ENCODE assay signal across 16 mouse cellular contexts in genomic region chr2:94932115-94932514, GRCm38 (mm10).
"Had no signal": no experiment of that assay in that cellular context is flagged by ENCODE, and none has a peak within 500 bp of the region (broad histone marks: within the 10 kb centered on the region; RNA-seq: fewer than 3 reads in every experiment).

No protein-coding gene starts in this region.

- H3K27ac ChIP-seq: liver, embryonic 14.5 days; midbrain, embryonic 10.5 days; midbrain, embryonic 12.5 days; stomach, embryonic 15.5 days; stomach, postnatal 0 days had no signal

- H3K9ac ChIP-seq: liver, embryonic 14.5 days; lung, embryonic 14.5 days; midbrain, embryonic 12.5 days; stomach, embryonic 15.5 days had no signal

- H3K27me3 ChIP-seq: midbrain, embryonic 12.5 days; stomach, embryonic 15.5 days had no signal

- H3K4me1 ChIP-seq: midbrain, embryonic 10.5 days; midbrain, embryonic 12.5 days; stomach, embryonic 15.5 days had no signal

- H3K4me3 ChIP-seq: midbrain, embryonic 10.5 days; midbrain, embryonic 12.5 days; myocyte; stomach, embryonic 15.5 days had no signal

- H3K9me3 ChIP-seq: midbrain, embryonic 10.5 days; midbrain, embryonic 12.5 days; stomach, embryonic 15.5 days had no signal

- ATAC-seq: midbrain, embryonic 16.5 days had no signal

- DNase-seq: lung, adult 18-20 months; lung, embryonic 14.5 days; lung, postnatal 10 days; lung, postnatal 4 days; midbrain, embryonic 14.5 days; right cerebral cortex, postnatal 14 days; thymus, adult 2 months; thymus, postnatal 25 days; thymus, postnatal 4 days had no signal

- H3K4me2 ChIP-seq: lung, embryonic 14.5 days; midbrain, embryonic 12.5 days; stomach, embryonic 15.5 days had no signal

- H3K36me3 ChIP-seq: midbrain, embryonic 10.5 days; midbrain, embryonic 12.5 days; stomach, embryonic 15.5 days had no signal
